Mouse (Mus musculus) cortical plate, adult 2 months (tissue): ENCODE data around the gene Pcolce.
A peak's percentile ranks its signal among the peaks of the same experiment; 100 is the strongest.

Experiments
- CTCF ChIP-seq: fragments of 200-500 bp; IDR thresholded peaks from 2 replicates; pipeline ENCODE4 v1.5.1; 2011; ENCODE audit warnings: mild to moderate bottlenecking, control low read depth, low read length; ENCODE audit not compliant: insufficient read depth; ENCODE audit errors: extremely low read depth
- POLR2A ChIP-seq: fragments of 200-500 bp; IDR thresholded peaks from 2 replicates; pipeline ENCODE4 v1.6.1; 2011; ENCODE audit warnings: mild to moderate bottlenecking, low read length, control low read depth; ENCODE audit not compliant: insufficient read depth; ENCODE audit errors: extremely low read depth

GRCm38 (mm10) chr5:137654746-137655145, 41.2 kb upstream of the Pcolce start:
- TF ChIP-seq CTCF (0 out of 2 replicates have a peak, but pooled peaks have one; percentile 10), POLR2A (no peak)
